ENCODE assay signal across 8 mouse cellular contexts in genomic region chr10:128344568-128345275, GRCm38 (mm10). TPM values are rescaled to one million over a fixed set of nuclear protein-coding genes. Genes with fewer than 3 reads are reported as not detected.
DNase-seq lines count a peak whose midpoint lies in the region; ATAC-seq lines count a peak whose summit lies in the region.

No protein-coding gene starts in this region.

- no peaks in the 10 kb centered on the region for H3K27me3 ChIP-seq in hindbrain, embryonic 16.5 days (replicated peaks; ENCODE audit: control insufficient read depth, insufficient read depth, low read length)
- no peaks in the 10 kb centered on the region for H3K27me3 ChIP-seq in splenic B cell, adult 2 months (ENCODE audit: control insufficient read depth, insufficient read depth, low read length, poor library complexity, severe bottlenecking)

- no peak overlapping the region for H3K4me3 ChIP-seq in hindbrain, embryonic 16.5 days (ENCODE audit: low read length)

- intact Hi-C loops in left cerebral cortex, postnatal 10 days (cut with DNase I): no loop called here

- H3K4me1 ChIP-seq in hindbrain, embryonic 16.5 days (ENCODE audit: control insufficient read depth, insufficient read depth, low read depth, low read length): peaks cover 6% of the 10 kb centered on the region

- peak overlapping the region; percentile 53 for H3K27ac ChIP-seq in hindbrain, embryonic 16.5 days (ENCODE audit: low read depth, low read length)

- H3K9me3 ChIP-seq in hindbrain, embryonic 16.5 days (ENCODE audit: control insufficient read depth, low read length): no peaks in the 10 kb centered on the region

- 47% methylated on average over 7 of the region's 7 CpGs for WGBS in hindbrain, embryonic 16.5 days

- H3K9ac ChIP-seq in hindbrain, embryonic 16.5 days (ENCODE audit: low read depth, low read length): no peak overlapping the region

- no peaks in the 10 kb centered on the region for H3K36me3 ChIP-seq in hindbrain, embryonic 16.5 days (ENCODE audit: control insufficient read depth, insufficient read depth, low read length)
- no peaks in the 10 kb centered on the region for H3K36me3 ChIP-seq in splenic B cell, adult 2 months (ENCODE audit: control insufficient read depth, insufficient read depth, low read length, poor library complexity, severe bottlenecking)

- no peak overlapping the region for H3K4me2 ChIP-seq in hindbrain, embryonic 16.5 days (ENCODE audit: low read length)

- peak; percentile 79 for ATAC-seq in frontal cortex, adult (ENCODE audit: low TSS enrichment)
- ATAC-seq in hindbrain, embryonic 16.5 days: peak; percentile 73

- DNase-seq in layer of hippocampus, adult 11-12 months (ENCODE audit: low spot score): peak; percentile 43
- no peak for DNase-seq in layer of hippocampus, adult 9-10 months (ENCODE audit: low spot score)
- DNase-seq in adrenal gland, postnatal 14 days: peak; percentile 89
- peak; percentile 64 to 66 for DNase-seq in left cerebral cortex, postnatal 10 days (ENCODE audit: extremely low spot score in 1 of 2, low spot score in 2 of 2)
- peak; percentile 28 for DNase-seq in mesoderm, embryonic 11.5 days (ENCODE audit: low read depth, low spot score)
- DNase-seq in splenic B cell, adult 2 months (ENCODE audit: low read depth, low spot score): peak; percentile 73

RNA-seq across cellular contexts. Expression of gene Cs, which starts 7.2 kb away (rescaled TPM):
- 918 and 1,019 TPM in 2 replicates for total RNA-seq in adrenal gland, postnatal 14 days (2021)
- polyA plus RNA-seq in hindbrain, embryonic 16.5 days (2015; fragmentation: Nextera tagmentation; extraction: Ambion mirVana): 303 and 314 TPM in 2 replicates
- 100 to 1,000 TPM; 287 to 288 TPM for total RNA-seq in left cerebral cortex, postnatal 10 days (2021)

RNA-seq across cellular contexts. Expression of gene Cnpy2, which starts 22.5 kb away (rescaled TPM):
- total RNA-seq in adrenal gland, postnatal 14 days (2021): 150 and 152 TPM in 2 replicates
- 196 and 202 TPM in 2 replicates for polyA plus RNA-seq in hindbrain, embryonic 16.5 days (2015; fragmentation: Nextera tagmentation; extraction: Ambion mirVana)
- 10 to 100 TPM; 64.4 to 69.7 TPM for total RNA-seq in left cerebral cortex, postnatal 10 days (2021)

RNA-seq across cellular contexts. Expression of gene Coq10a, which starts 24.1 kb away (rescaled TPM):
- total RNA-seq in adrenal gland, postnatal 14 days (2021): 103 and 111 TPM in 2 replicates
- polyA plus RNA-seq in hindbrain, embryonic 16.5 days (2015; fragmentation: Nextera tagmentation; extraction: Ambion mirVana): 11.4 and 32.3 TPM in 2 replicates
- total RNA-seq in left cerebral cortex, postnatal 10 days (2021): 10 to 100 TPM; 69.8 to 74.6 TPM

RNA-seq across cellular contexts. Expression of gene Ankrd52, which starts 32.2 kb away (rescaled TPM):
- 66.7 and 66.9 TPM in 2 replicates for total RNA-seq in adrenal gland, postnatal 14 days (2021)
- polyA plus RNA-seq in hindbrain, embryonic 16.5 days (2015; fragmentation: Nextera tagmentation; extraction: Ambion mirVana): 9.9 and 12.1 TPM in 2 replicates
- total RNA-seq in left cerebral cortex, postnatal 10 days (2021): 10 to 100 TPM; 74.4 TPM

RNA-seq across cellular contexts. Expression of gene Pan2, which starts 41.6 kb away (rescaled TPM):
- total RNA-seq in adrenal gland, postnatal 14 days (2021): 22.2 and 27.0 TPM in 2 replicates
- polyA plus RNA-seq in hindbrain, embryonic 16.5 days (2015; fragmentation: Nextera tagmentation; extraction: Ambion mirVana): 18.2 and 20.9 TPM in 2 replicates
- 10 to 100 TPM; 13.0 to 14.1 TPM for total RNA-seq in left cerebral cortex, postnatal 10 days (2021)
